Mouse (Mus musculus): ENCODE results near the gene Por. TPM values are rescaled to one million over a fixed set of nuclear protein-coding genes. Genes with fewer than 3 reads are reported as not detected.

Gene Por
- polyA plus RNA-seq, 1 experiment from 2014 or later = 135 TPM

DNA sequence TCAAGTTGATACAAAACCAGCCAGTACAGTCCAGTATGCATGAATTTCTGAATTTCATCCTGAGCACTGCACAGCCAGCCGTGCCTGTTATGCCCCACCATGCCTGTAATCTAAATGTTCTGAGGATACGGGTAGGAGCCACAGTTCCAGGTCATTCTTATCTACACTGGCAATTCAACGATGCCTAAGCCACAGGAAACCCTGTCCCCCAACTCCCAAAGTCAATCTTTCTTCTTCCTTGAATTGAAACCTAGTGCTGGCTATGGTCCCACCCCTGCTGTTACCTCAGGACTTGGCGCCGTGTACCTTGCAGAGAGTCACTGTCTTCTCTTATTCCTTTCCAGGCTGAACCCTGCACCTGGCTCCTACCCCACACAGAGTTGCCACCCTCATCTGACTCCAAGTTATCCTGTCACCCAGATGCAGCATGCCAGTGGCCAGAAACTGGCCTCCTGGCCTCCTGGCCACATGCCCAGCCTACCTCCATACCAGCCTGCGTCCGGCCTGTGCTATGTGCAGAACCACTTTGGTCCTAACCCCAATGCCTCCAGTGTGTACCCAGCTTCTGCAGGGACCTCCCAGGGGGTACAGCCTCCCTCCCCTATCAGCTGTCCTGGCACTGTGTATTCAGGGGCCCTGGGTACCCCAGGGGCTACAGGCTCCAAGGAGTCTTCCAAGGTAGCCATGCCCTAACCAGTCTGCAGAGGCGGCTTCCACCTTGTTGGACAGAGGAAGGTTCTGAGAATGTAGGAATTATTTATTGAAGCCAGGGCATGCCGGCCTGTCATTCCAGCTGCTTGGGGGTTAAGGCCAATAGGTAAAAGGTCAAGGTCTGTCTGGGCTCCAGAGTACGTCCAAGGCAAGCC lies 26.9 kb upstream of the Por start:
- ATAC-seq (no peak), DNase-seq (ENCODE audit: low spot score) (no peak)
- no peaks in the 10 kb centered on the region for H3K9me3 ChIP-seq (ENCODE audit: low read length)
- H3K4me2 ChIP-seq (replicated peaks; ENCODE audit: low read depth, low read length) = no peak overlapping the region
- no peak overlapping the region for H3K4me3 ChIP-seq (ENCODE audit: low read depth, low read length)
- no peak overlapping the region for H3K9ac ChIP-seq (replicated peaks; ENCODE audit: low read depth)
- WGBS = 81% methylated on average over 10 of the region's 10 CpGs
- no peaks in the 10 kb centered on the region for H3K27me3 ChIP-seq (replicated peaks; ENCODE audit: insufficient read depth, low read length)
- no peaks in the 10 kb centered on the region for H3K36me3 ChIP-seq (ENCODE audit: insufficient read depth, low read length)
- no peaks in the 10 kb centered on the region; the same call in 1 of the 2 replicates for H3K4me1 ChIP-seq (ENCODE audit: insufficient read depth, low read depth, low read length)
- TF ChIP-seq EP300 (IDR thresholded peaks at IDR 0.05) (no peak), CTCF (IDR thresholded peaks at IDR 0.05) (no peak)
- no peak overlapping the region for H3K27ac ChIP-seq (ENCODE audit: low read length)

DNA sequence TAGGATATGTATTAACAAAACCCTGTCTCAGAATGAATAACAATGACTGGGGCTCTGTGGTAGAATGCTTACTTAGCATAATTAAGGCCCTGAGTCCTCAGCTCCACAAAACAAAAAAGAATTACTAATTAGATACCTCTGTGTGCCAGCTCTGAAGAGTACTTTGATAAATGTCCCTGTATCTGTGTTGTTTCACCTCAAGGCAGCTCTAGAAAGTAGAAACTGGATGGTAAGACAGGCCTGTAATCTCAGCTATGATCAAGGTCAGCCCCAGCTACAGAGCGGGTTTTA lies 26.3 kb upstream of the Por start:
- H3K4me2 ChIP-seq (replicated peaks; ENCODE audit: low read depth, low read length) = no peak overlapping the region
- no peak overlapping the region for H3K27ac ChIP-seq (ENCODE audit: low read length)
- H3K27me3 ChIP-seq (replicated peaks; ENCODE audit: insufficient read depth, low read length) = no peaks in the 10 kb centered on the region
- ATAC-seq = no peak
- H3K9me3 ChIP-seq (ENCODE audit: low read length) = no peaks in the 10 kb centered on the region
- no peaks in the 10 kb centered on the region; the same call in 1 of the 2 replicates for H3K4me1 ChIP-seq (ENCODE audit: insufficient read depth, low read depth, low read length)
- no peak overlapping the region for H3K9ac ChIP-seq (replicated peaks; ENCODE audit: low read depth)
- WGBS = 96% methylated on average over 1 of the region's 1 CpGs
- no peak overlapping the region for H3K4me3 ChIP-seq (ENCODE audit: low read depth, low read length)
- DNase-seq (ENCODE audit: low spot score) = no peak
- H3K36me3 ChIP-seq (ENCODE audit: insufficient read depth, low read length) = no peaks in the 10 kb centered on the region
- TF ChIP-seq CTCF (IDR thresholded peaks at IDR 0.05) (no peak), EP300 (IDR thresholded peaks at IDR 0.05) (no peak)

DNA sequence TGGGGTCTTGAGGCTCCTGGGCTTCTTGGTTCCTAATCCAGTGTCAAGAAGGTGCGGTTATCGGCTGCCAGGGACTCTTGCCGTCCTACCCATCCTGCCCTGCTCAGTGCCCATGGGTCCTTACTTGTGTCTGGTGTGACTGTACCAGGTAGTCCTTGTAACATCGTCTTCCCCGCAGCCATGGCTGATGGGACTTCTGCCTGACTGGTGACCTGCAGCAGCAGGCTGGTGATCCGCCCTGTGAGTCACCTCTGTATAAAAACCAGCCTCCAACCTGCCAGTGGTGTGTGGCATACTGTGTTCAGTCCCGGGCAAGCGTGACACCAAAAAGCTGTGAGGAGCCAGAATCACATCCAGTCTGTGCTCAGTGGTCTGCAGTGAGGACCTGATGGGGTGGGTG lies 26.0 kb upstream of the Por start:
- Histone ChIP-seq H3K9me3 (ENCODE audit: low read length) (no peaks in the 10 kb centered on the region), H3K9ac (replicated peaks; ENCODE audit: low read depth) (no peak overlapping the region), H3K4me1 (ENCODE audit: insufficient read depth, low read depth, low read length) (no peaks in the 10 kb centered on the region; the same call in 1 of the 2 replicates), H3K4me3 (ENCODE audit: low read depth, low read length) (no peak overlapping the region), H3K27me3 (replicated peaks; ENCODE audit: insufficient read depth, low read length) (no peaks in the 10 kb centered on the region), H3K4me2 (replicated peaks; ENCODE audit: low read depth, low read length) (no peak overlapping the region), H3K36me3 (ENCODE audit: insufficient read depth, low read length) (no peaks in the 10 kb centered on the region), H3K27ac (ENCODE audit: low read length) (no peak overlapping the region)
- DNase-seq (ENCODE audit: low spot score) (no peak), ATAC-seq (no peak)
- TF ChIP-seq EP300 (IDR thresholded peaks at IDR 0.05) (no peak), CTCF (IDR thresholded peaks at IDR 0.05) (no peak)
- 89% methylated on average over 8 of the region's 8 CpGs for WGBS

DNA sequence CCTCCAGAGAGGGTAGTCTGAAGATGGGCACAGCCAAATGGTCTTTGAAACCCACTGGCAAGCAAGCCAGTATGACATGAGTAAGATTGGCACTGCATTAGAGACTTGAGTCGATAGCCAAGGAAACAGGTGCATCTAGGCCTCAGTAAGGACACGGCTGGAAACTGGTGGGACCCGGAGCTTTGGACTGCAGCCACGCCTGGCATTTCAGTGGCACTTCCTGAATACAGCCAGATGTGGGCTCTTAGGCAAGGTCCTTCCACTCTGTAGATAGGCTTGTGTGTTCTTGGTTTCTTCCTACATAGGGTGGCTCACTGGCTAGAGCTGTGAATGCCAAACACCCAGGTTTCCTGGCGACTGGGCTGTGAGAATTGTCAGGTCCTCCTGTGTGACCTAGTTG lies 24.5 kb upstream of the Por start:
- ATAC-seq (no peak), DNase-seq (ENCODE audit: low spot score) (no peak)
- no peaks in the 10 kb centered on the region for H3K9me3 ChIP-seq (ENCODE audit: low read length)
- 59% methylated on average over 5 of the region's 5 CpGs for WGBS
- H3K27me3 ChIP-seq (replicated peaks; ENCODE audit: insufficient read depth, low read length) = no peaks in the 10 kb centered on the region
- no peak for TF ChIP-seq CTCF (IDR thresholded peaks at IDR 0.05)
- TF ChIP-seq EP300 (IDR thresholded peaks at IDR 0.05) = no peak
- no peak overlapping the region for H3K4me3 ChIP-seq (ENCODE audit: low read depth, low read length)
- no peaks in the 10 kb centered on the region; the same call in 1 of the 2 replicates for H3K4me1 ChIP-seq (ENCODE audit: insufficient read depth, low read depth, low read length)
- H3K27ac ChIP-seq (ENCODE audit: low read length) = no peak overlapping the region
- H3K9ac ChIP-seq (replicated peaks; ENCODE audit: low read depth) = no peak overlapping the region
- no peaks in the 10 kb centered on the region for H3K36me3 ChIP-seq (ENCODE audit: insufficient read depth, low read length)
- H3K4me2 ChIP-seq (replicated peaks; ENCODE audit: low read depth, low read length) = no peak overlapping the region

DNA sequence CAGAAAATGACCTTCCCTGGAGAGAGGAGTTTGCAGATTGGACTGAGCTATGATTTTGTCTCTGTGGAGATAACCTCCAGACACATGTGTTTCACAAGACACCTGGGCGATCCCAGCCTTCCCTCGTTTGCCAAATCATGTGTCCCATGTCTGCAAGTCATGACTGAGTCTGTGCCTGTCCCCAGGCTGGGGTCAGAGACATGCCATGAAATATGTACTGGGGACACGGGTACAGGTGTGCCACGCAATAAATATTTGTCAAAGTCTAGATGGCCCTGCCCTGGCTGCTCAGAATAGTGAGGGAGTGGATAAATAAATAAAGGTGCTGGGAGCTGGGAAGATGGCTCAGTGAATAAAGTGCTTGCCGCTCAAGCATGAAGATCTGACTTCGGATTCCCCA lies 23.8 kb upstream of the Por start:
- ATAC-seq (0 out of 2 replicates have a peak, but pooled peaks have one; percentile 20), DNase-seq (ENCODE audit: low spot score) (no peak)
- H3K9me3 ChIP-seq (ENCODE audit: low read length) = no peaks in the 10 kb centered on the region
- no peak overlapping the region for H3K27ac ChIP-seq (ENCODE audit: low read length)
- no peak for TF ChIP-seq EP300 (IDR thresholded peaks at IDR 0.05)
- no peak for TF ChIP-seq CTCF (IDR thresholded peaks at IDR 0.05)
- H3K4me2 ChIP-seq (replicated peaks; ENCODE audit: low read depth, low read length) = no peak overlapping the region
- H3K36me3 ChIP-seq (ENCODE audit: insufficient read depth, low read length) = no peaks in the 10 kb centered on the region
- H3K4me3 ChIP-seq (ENCODE audit: low read depth, low read length) = no peak overlapping the region
- WGBS = 57% methylated on average over 6 of the region's 6 CpGs
- H3K27me3 ChIP-seq (replicated peaks; ENCODE audit: insufficient read depth, low read length) = no peaks in the 10 kb centered on the region
- H3K9ac ChIP-seq (replicated peaks; ENCODE audit: low read depth) = no peak overlapping the region
- no peaks in the 10 kb centered on the region for H3K4me1 ChIP-seq (ENCODE audit: insufficient read depth, low read depth, low read length)

DNA sequence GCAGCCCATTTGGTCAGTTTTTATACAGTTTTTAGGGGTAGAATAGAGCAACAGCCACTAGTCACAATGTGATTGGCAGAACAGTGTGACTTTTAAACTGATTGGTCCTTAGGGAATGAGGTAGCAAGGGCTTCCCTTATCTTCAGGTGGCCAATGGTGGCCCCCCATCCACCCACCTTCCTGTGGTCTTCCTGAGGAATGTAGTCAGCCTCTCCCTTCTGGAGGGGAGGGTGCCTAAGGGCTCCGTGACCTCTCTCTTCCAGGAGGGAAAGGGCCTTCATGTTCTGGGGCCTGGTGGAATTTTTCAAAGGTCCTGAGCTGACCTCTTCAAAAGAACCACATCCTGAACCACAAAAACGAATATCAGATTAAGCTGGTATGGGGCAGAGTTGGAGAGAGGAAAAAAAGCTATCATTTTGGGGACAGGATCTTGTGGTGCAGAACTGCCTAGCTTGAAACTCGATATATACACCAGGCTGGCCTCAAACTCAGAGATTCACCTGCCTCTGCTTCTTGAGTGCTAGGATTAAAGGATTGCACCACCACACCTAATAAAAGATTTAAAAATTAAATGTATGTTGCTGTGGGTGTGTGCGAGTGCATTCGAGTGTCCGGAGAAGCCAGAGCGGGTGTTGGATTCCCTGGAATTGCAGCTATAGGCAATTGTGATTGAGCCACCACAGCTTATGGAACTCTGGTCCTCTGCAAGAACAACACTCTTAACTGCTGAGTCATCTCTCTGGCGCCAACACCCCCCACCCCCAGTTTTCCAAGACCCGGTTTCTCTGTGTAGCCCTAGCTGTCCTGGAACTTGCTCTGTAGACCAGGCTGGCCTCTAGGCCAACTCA lies 21.1 kb upstream of the Por start:
- no peaks in the 10 kb centered on the region for H3K4me1 ChIP-seq (ENCODE audit: insufficient read depth, low read depth, low read length)
- H3K9me3 ChIP-seq (ENCODE audit: low read length) = no peaks in the 10 kb centered on the region
- DNase-seq (ENCODE audit: low spot score) (no peak), ATAC-seq (0 out of 2 replicates have a peak, but pooled peaks have one; percentile 1)
- no peaks in the 10 kb centered on the region for H3K27me3 ChIP-seq (replicated peaks; ENCODE audit: insufficient read depth, low read length)
- no peak overlapping the region for H3K4me2 ChIP-seq (replicated peaks; ENCODE audit: low read depth, low read length)
- TF ChIP-seq CTCF (IDR thresholded peaks at IDR 0.05) = no peak
- TF ChIP-seq EP300 (IDR thresholded peaks at IDR 0.05) = no peak
- no peak overlapping the region for H3K27ac ChIP-seq (ENCODE audit: low read length)
- H3K4me3 ChIP-seq (ENCODE audit: low read depth, low read length) = no peak overlapping the region
- H3K36me3 ChIP-seq (ENCODE audit: insufficient read depth, low read length) = no peaks in the 10 kb centered on the region
- WGBS = 56% methylated on average over 9 of the region's 9 CpGs
- no peak overlapping the region for H3K9ac ChIP-seq (replicated peaks; ENCODE audit: low read depth)
